Mouse (Mus musculus) embryonic facial prominence, embryonic 13.5 days (tissue): ENCODE measurements at regions not wholly inside any gene's neighbourhood (a gene's known extent, or its start where the extent isn't known, plus 50 kb on each side); places are given as distances from the start of the nearest gene placed in this dataset.

Source experiments
- ATAC-seq: fragments of 200-750 bp; cut with Nextera tagmentation; 2 replicates; pipeline ENCODE4 v1.8.0; 2017; ENCODE audit warnings: low read depth; ENCODE audit not compliant: insufficient number of reproducible peaks, insufficient read depth, low FRiP score, low TSS enrichment
- H3K27ac ChIP-seq: fragments of 300-500 bp; sonication (generic); 2 replicates; pipeline ENCODE4 v1.5.1; 2015; ENCODE audit warnings: moderate library complexity, mild to moderate bottlenecking, inconsistent platforms
- H3K27me3 ChIP-seq: fragments of 300-500 bp; sonication (generic); 2 replicates; pipeline ENCODE4 v1.6.1; 2015; ENCODE audit warnings: mild to moderate bottlenecking, inconsistent platforms
- H3K36me3 ChIP-seq: fragments of 300-500 bp; sonication (generic); 2 replicates; pipeline ENCODE4 v1.6.1; 2015; ENCODE audit warnings: mild to moderate bottlenecking, inconsistent platforms
- H3K4me1 ChIP-seq: fragments of 300-500 bp; sonication (generic); 2 replicates; pipeline ENCODE4 v1.6.1; 2015; ENCODE audit warnings: inconsistent platforms
- H3K4me2 ChIP-seq: fragments of 300-500 bp; sonication (generic); 2 replicates; pipeline ENCODE4 v1.6.1; 2015; ENCODE audit warnings: moderate library complexity, mild to moderate bottlenecking, inconsistent platforms
- H3K4me3 ChIP-seq: fragments of 300-500 bp; sonication (generic); 2 replicates; pipeline ENCODE4 v1.5.1; 2015; ENCODE audit warnings: mild to moderate bottlenecking, inconsistent platforms
- H3K9ac ChIP-seq: fragments of 300-500 bp; sonication (generic); 2 replicates; pipeline ENCODE4 v1.6.1; 2015; ENCODE audit warnings: mild to moderate bottlenecking, inconsistent platforms
- H3K9me3 ChIP-seq: fragments of 300-500 bp; sonication (generic); 2 replicates; pipeline ENCODE4 v1.6.1; 2016; ENCODE audit warnings: inconsistent platforms
- WGBS: fragments of 180-500 bp; shearing (Covaris S2); methylation state at CpG from one replicate; pipeline ENCODE4 v1.1.7; 2015; ENCODE audit warnings: mixed read lengths; 5-methylcytosine and 5-hydroxymethylcytosine counted together

DNA sequence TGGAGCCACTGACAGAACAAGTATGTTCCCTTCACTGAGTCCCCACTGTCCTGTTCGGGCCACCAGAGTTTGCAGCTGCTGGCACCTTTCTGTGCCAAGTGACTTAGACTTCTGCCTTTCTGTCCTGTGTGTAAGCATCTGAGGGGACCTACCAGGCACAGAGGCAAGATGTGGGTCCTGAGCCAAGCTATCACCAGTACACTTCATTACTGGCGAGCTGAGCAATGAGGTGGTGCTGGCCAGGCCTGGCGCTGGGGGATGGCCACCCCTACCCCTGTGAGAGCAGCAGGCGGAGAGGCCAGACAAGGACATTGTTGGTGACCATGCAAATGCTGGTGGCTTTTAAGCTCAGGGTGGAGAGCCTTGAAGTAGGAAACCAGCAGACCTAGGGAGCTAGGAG is 87.6 kb upstream of the Mrps6 start:
- WGBS = 83% methylated on average over 4 of the region's 4 CpGs
- Histone ChIP-seq H3K27me3 (peaks cover 7% of the 10 kb centered on the region; the same call in 1 of the 2 replicates), H3K9ac (no peak overlapping the region), H3K36me3 (no peaks in the 10 kb centered on the region), H3K4me2 (no peak overlapping the region), H3K4me1 (peaks cover 12% of the 10 kb centered on the region), H3K9me3 (no peaks in the 10 kb centered on the region), H3K4me3 (no peak overlapping the region), H3K27ac (no peak overlapping the region)
- ATAC-seq = no peak

DNA sequence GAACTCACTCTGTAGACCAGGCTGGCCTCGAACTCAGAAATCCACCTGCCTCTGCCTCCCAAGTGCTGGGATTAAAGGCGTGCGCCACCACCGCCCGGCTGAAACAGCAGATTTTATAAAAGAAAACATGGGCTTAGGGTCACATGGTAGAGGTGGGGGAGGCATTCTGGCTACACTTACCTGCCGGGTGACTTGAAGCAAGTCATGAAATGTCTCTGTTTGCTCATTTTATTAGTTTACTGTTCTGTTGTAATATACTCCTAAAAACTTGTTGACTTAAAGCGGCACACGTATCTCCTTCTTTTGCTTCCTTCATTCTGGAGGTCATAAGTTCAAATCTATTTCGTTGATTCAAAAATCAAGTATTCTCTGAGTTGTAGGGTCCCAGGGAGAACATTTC is 84.9 kb upstream of the Mrps6 start:
- WGBS = 91% methylated on average over 9 of the region's 9 CpGs
- H3K4me1 ChIP-seq = peaks cover 8% of the 10 kb centered on the region; the same call in 1 of the 2 replicates
- H3K9me3 ChIP-seq = no peaks in the 10 kb centered on the region
- H3K36me3 ChIP-seq = no peaks in the 10 kb centered on the region
- no peak overlapping the region for H3K4me3 ChIP-seq
- H3K27me3 ChIP-seq = peaks cover 7% of the 10 kb centered on the region; the same call in 1 of the 2 replicates
- no peak overlapping the region for H3K27ac ChIP-seq
- no peak overlapping the region for H3K4me2 ChIP-seq
- no peak for ATAC-seq
- no peak overlapping the region for H3K9ac ChIP-seq

DNA sequence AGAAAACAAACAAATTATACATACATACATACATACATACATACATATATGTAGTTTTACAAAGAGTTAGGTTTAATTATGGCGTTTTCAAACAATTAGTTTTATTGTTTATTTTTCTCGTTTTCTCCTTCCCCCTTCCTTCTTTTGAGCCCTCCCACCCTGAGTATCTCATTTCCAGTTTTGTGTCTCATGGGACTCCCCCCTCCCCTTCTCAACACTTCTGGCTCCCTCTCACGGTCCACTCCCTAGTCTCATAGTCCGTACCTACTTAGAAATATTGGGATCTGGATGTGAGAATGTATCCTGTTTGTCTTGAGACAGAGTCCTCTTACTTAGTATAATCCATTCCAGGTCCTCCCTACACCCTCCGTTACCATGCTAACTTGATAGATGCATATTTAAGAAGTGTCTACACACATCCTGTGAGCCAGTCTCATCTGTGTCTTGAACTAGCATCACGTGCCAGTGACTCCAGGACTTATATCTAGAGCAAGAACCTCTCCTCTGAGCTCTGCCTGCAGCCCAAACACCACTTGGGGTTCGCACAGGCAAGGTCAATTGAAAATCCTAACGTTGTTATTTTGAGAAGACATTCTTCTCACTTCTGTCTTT is 81.8 kb upstream of the Mrps6 start:
- WGBS = 61% methylated on average over 8 of the region's 8 CpGs
- no peak for ATAC-seq
- H3K36me3 ChIP-seq = no peaks in the 10 kb centered on the region
- H3K27me3 ChIP-seq = no peaks in the 10 kb centered on the region
- H3K4me3 ChIP-seq = no peak overlapping the region
- no peak overlapping the region for H3K4me2 ChIP-seq
- H3K4me1 ChIP-seq = peaks cover 17% of the 10 kb centered on the region
- no peak overlapping the region for H3K9ac ChIP-seq
- H3K27ac ChIP-seq = no peak overlapping the region
- no peaks in the 10 kb centered on the region for H3K9me3 ChIP-seq

DNA sequence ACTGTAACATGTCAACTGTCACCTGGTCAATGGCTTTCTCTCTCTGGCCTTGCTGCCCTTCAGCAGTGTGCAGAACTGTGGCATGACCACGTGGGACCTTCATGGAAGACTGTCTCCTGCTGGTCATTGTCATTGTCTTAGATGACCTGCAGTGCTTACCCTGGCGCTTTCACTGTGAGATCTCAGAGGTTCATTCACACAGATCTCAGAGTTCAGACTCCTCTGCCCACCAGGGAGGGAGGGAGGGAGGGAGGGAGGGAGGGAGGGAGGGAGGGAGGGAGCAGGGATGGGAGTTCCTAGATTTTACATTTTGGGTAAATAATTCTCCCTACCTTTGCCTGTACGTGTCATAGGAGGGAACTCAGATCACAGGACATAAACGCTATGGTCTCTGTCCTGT is 79.6 kb upstream of the Mrps6 start:
- 21% methylated on average over 4 of the region's 4 CpGs for WGBS
- no peak for ATAC-seq
- no peaks in the 10 kb centered on the region for H3K9me3 ChIP-seq

DNA sequence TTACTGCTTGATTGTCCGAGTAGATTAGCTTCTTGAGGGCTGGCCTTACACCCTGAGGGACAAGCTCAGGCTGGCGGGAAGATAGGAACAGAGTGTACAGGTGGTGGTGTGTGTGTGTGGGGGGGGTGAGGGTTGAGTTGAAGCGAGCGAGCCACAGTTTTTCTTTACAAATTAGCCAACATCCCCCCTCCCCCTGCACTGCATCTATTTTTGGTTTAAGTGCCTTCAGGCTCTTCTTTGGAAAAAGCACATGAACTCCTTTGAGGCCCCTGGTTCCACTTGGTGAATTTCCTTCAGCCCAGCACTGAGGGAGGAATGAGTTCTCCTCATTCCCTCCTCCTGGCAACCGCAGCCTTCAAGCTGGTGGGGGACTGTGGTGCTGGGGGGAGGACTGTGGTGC is 79.2 kb upstream of the Mrps6 start:
- no peaks in the 10 kb centered on the region for H3K27me3 ChIP-seq
- H3K9ac ChIP-seq = no peak overlapping the region
- ATAC-seq = 0 out of 2 replicates have a peak, but pooled peaks have one; percentile 52
- peaks cover 8% of the 10 kb centered on the region for H3K4me1 ChIP-seq
- no peak overlapping the region for H3K4me3 ChIP-seq
- no peaks in the 10 kb centered on the region for H3K9me3 ChIP-seq
- no peaks in the 10 kb centered on the region for H3K36me3 ChIP-seq
- 15% methylated on average over 5 of the region's 5 CpGs for WGBS
- peak overlapping the region; percentile 9 for H3K4me2 ChIP-seq
- H3K27ac ChIP-seq = peak overlapping the region; percentile 44; the same call in 1 of the 2 replicates

More for the DNA sequence above, 79.6 kb upstream of the Mrps6 start:
- Histone ChIP-seq H3K4me3 (no peak overlapping the region), H3K27ac (no peak overlapping the region; the same call in 1 of the 2 replicates), H3K4me2 (peak overlapping the region; percentile 9; the same call in 1 of the 2 replicates), H3K27me3 (no peaks in the 10 kb centered on the region), H3K9ac (no peak overlapping the region), H3K4me1 (peaks cover 8% of the 10 kb centered on the region), H3K36me3 (no peaks in the 10 kb centered on the region)

DNA sequence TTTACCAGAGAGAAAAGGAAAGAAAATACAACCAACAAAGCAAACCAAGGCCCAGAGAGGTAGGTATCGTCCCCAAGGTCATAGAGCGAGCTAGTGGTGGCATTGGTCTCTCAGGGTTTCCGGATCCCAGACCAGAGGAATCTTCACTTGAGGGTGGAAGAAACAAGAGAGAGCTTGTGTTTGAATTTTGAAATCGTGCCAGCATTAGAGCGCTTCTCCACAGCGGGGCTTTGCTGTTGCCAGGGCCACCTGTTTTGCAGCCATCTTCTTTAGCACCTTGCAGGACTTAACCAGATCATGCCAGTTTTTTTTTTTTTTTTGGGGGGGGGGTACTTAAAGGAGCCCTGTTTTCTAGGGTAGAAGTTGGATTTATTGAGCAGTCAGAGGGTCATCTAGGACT is 77.6 kb upstream of the Mrps6 start:
- Histone ChIP-seq H3K27me3 (no peaks in the 10 kb centered on the region), H3K9ac (no peak overlapping the region), H3K4me3 (no peak overlapping the region), H3K4me2 (no peak overlapping the region), H3K36me3 (no peaks in the 10 kb centered on the region), H3K4me1 (peaks cover 8% of the 10 kb centered on the region), H3K9me3 (no peaks in the 10 kb centered on the region), H3K27ac (no peak overlapping the region)
- 89% methylated on average over 6 of the region's 6 CpGs for WGBS
- ATAC-seq = no peak

DNA sequence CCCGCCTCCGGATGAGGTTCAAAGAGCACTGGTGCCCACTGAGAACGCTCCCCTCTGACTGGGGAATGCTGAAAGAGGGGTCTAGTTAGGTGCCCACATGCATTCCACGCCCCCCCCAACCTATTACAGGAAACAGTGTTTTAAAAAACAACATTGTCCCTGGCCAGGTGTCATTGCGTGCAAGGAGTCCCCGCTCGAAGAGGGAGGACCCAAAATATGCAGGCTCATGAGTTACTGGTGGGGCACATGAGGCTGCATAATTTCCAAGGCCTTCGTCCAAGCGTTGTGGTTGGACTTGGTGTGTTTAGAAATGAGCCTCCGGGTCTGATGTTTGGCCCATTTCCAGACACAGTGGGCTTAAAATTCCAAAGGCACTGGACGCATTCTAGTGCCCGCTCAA is 72.9 kb upstream of the Mrps6 start:
- Histone ChIP-seq H3K27me3 (no peaks in the 10 kb centered on the region), H3K4me1 (no peaks in the 10 kb centered on the region), H3K27ac (no peak overlapping the region), H3K9ac (no peak overlapping the region), H3K4me3 (no peak overlapping the region), H3K4me2 (no peak overlapping the region), H3K36me3 (no peaks in the 10 kb centered on the region), H3K9me3 (no peaks in the 10 kb centered on the region)
- WGBS = 87% methylated on average over 12 of the region's 12 CpGs
- no peak for ATAC-seq

DNA sequence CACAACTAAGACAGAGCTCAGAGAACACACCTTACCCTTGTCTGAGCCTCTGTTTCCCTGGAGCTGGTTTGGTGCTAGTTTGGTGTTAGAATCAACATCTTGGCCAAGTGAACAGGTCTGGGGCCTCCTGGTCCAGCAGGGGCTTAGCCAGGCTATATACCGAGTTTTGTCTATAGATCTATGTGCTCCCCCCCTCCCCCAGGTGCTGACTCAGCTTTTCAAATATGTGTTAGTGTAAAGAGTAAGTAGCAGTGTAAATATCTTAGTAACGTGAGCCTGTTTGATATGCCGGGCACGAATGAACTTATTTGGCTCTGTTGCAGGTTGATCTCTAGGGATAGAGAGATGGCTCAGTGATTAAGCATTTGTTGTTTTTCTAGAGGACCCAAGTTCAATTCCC is 68.7 kb upstream of the Mrps6 start:
- H3K27ac ChIP-seq = no peak overlapping the region
- H3K9ac ChIP-seq = no peak overlapping the region
- no peaks in the 10 kb centered on the region for H3K4me1 ChIP-seq
- ATAC-seq = no peak
- no peaks in the 10 kb centered on the region for H3K36me3 ChIP-seq
- H3K4me3 ChIP-seq = no peak overlapping the region
- H3K27me3 ChIP-seq = no peaks in the 10 kb centered on the region
- 89% methylated on average over 4 of the region's 4 CpGs for WGBS
- no peak overlapping the region for H3K4me2 ChIP-seq
- 0 out of 2 replicates have a peak, but pooled peaks cover 3% of the 10 kb centered on the region for H3K9me3 ChIP-seq

DNA sequence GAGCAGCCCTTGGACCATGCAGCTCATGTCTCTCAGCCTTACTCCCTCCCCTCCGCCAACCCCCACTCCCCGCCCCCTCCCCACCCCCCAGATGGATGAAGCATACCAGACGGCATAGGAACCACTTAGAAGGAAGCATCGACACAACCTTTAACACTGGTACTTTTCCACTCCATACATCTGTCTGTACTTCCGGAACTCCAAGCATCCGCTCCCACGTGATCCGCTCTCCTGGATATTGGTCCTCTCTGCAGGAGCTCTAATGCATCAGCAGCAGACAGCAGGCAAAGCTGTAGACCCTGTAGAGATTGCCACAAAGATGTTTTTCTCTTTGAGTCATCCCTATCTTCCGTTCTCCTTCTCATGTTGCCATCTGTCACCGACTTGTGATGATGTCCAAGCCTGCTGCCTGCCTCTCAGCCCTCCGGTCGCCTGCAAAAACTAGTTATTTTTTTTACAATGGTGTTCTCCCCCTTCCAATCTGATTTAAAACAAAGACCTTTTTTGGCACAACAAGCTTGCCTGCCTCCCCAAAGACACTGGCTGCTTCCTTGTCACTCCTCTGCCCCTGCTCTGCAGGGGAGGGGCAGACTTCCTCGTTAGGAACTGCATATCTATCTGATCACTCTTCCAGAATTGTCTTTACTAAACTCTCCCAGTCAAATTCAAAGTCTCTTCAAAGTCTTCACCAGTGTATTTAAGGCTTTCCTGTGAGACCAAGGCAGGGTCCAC is 62.4 kb upstream of the Mrps6 start:
- no peak overlapping the region for H3K9ac ChIP-seq
- peak overlapping the region; percentile 49 for H3K4me2 ChIP-seq
- WGBS = 16% methylated on average over 13 of the region's 13 CpGs
- peaks cover 9% of the 10 kb centered on the region; the same call in 1 of the 2 replicates for H3K4me1 ChIP-seq
- no peaks in the 10 kb centered on the region for H3K36me3 ChIP-seq
- ATAC-seq = peak; percentile 75; the same call in 1 of the 2 replicates
- H3K27ac ChIP-seq = peak overlapping the region; percentile 24; the same call in 1 of the 2 replicates
- 0 out of 2 replicates have a peak, but pooled peaks cover under 1% of the 10 kb centered on the region for H3K9me3 ChIP-seq
- no peak overlapping the region; the same call in 1 of the 2 replicates for H3K4me3 ChIP-seq
- H3K27me3 ChIP-seq = no peaks in the 10 kb centered on the region

DNA sequence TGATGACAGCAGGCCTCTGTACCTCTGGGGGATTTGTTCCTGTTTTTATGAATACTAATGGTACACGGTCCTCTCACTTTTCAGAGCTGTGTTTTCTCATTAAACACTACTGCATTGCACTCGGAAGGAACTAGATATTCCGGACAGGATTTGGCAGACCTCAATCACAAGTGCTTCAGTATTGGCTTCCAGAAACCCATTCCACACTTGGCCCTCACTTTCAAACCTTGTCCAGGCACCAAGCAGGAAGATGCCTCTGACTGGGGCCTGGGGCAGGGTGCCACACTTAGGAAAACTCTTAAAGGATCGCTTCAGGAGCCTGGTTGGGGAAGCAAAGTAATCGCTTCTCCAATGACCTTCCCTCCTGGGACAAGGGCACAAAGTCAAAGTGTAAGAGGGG is 50.7 kb upstream of the Mrps6 start:
- H3K9ac ChIP-seq = no peak overlapping the region
- H3K9me3 ChIP-seq = 0 out of 2 replicates have a peak, but pooled peaks cover 5% of the 10 kb centered on the region
- H3K4me3 ChIP-seq = no peak overlapping the region
- H3K36me3 ChIP-seq = no peaks in the 10 kb centered on the region
- H3K27me3 ChIP-seq = no peaks in the 10 kb centered on the region
- no peaks in the 10 kb centered on the region for H3K4me1 ChIP-seq
- H3K27ac ChIP-seq = no peak overlapping the region
- 90% methylated on average over 5 of the region's 5 CpGs for WGBS
- no peak for ATAC-seq
- H3K4me2 ChIP-seq = no peak overlapping the region
